In the genomic region with DNA sequence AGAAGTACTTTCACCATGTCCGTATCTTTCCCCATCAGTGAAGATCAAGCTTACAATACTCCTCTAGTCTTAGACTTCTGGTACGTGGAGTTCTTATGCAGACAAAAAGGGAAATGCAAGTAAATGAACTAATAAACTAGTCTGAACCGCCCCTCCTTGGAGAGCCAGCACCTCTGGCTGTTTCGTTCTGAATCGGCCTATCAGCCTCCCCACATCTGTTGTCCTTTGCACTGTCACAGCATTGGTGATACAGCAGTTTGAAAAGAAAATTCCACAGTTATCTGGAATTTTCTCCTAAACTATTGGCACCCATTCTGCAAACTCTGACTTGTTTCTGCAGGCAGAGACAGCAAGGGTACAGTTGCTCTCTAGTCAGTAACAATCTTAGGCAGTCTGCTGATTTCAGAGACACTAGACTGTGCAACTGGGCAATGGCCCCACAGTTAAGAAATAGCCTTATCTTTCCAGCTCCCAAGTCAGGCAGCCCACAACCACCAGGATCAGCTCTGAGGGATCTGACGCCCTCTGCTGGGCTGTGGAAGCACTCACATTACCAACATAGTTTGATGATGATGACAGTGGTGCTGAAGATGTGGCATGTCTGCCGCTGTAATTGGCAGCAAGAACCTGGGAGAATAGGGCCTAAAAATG, we compare ENCODE assay signal across 8 mouse cellular contexts.
DNase-seq lines count a peak whose midpoint lies in the region; ATAC-seq and TF ChIP-seq lines count a peak whose summit lies in the region.

No protein-coding gene starts in this region.

- ATAC-seq in hindbrain, embryonic 13.5 days (ENCODE audit: low FRiP score), result no peak
- no peak for ATAC-seq in embryonic facial prominence, embryonic 11.5 days (replicated peaks; ENCODE audit: insufficient number of reproducible peaks, low FRiP score, low TSS enrichment, low read depth)
- no peak for ATAC-seq in intestine, postnatal 0 days

- WGBS in hindbrain, embryonic 10.5 days, result 77% methylated on average over 7 of the region's 7 CpGs
- WGBS in hindbrain, embryonic 13.5 days, result 80% methylated on average over 7 of the region's 7 CpGs
- WGBS in embryonic facial prominence, embryonic 11.5 days, result 77% methylated on average over 7 of the region's 7 CpGs
- 79% methylated on average over 7 of the region's 7 CpGs for WGBS in intestine, postnatal 0 days

- no peak overlapping the region for H3K4me2 ChIP-seq in hindbrain, embryonic 13.5 days
- no peak overlapping the region for H3K4me2 ChIP-seq in embryonic facial prominence, embryonic 11.5 days (ENCODE audit: low read depth, low read length)
- no peak overlapping the region for H3K4me2 ChIP-seq in intestine, postnatal 0 days (replicated peaks; ENCODE audit: low read depth)

- no peak overlapping the region for H3K9ac ChIP-seq in hindbrain, embryonic 13.5 days
- no peak overlapping the region for H3K9ac ChIP-seq in embryonic facial prominence, embryonic 11.5 days (replicated peaks; ENCODE audit: low read length)
- H3K9ac ChIP-seq in intestine, postnatal 0 days (ENCODE audit: low read depth, low read length), result no peak overlapping the region

- H3K27me3 ChIP-seq in hindbrain, embryonic 10.5 days (ENCODE audit: insufficient read depth, poor library complexity, severe bottlenecking), result no peaks in the 10 kb centered on the region
- no peaks in the 10 kb centered on the region for H3K27me3 ChIP-seq in hindbrain, embryonic 13.5 days
- H3K27me3 ChIP-seq in embryonic facial prominence, embryonic 11.5 days (ENCODE audit: control insufficient read depth, insufficient read depth, low read length), result no peaks in the 10 kb centered on the region
- H3K27me3 ChIP-seq in intestine, postnatal 0 days (replicated peaks; ENCODE audit: control insufficient read depth, insufficient read depth, low read length), result no peaks in the 10 kb centered on the region

- peaks cover 7% of the 10 kb centered on the region; the same call in 1 of the 2 replicates for H3K4me1 ChIP-seq in hindbrain, embryonic 10.5 days (replicated peaks)
- H3K4me1 ChIP-seq in hindbrain, embryonic 13.5 days (replicated peaks), result peaks cover 10% of the 10 kb centered on the region
- H3K4me1 ChIP-seq in embryonic facial prominence, embryonic 11.5 days (ENCODE audit: control insufficient read depth, insufficient read depth, low read length), result no peaks in the 10 kb centered on the region
- H3K4me1 ChIP-seq in intestine, postnatal 0 days (replicated peaks; ENCODE audit: control insufficient read depth, insufficient read depth, low read length), result no peaks in the 10 kb centered on the region

- H3K27ac ChIP-seq in hindbrain, embryonic 10.5 days, result no peak overlapping the region
- no peak overlapping the region for H3K27ac ChIP-seq in hindbrain, embryonic 13.5 days
- no peak overlapping the region for H3K27ac ChIP-seq in embryonic facial prominence, embryonic 11.5 days (replicated peaks; ENCODE audit: low read depth, low read length)
- no peak overlapping the region for H3K27ac ChIP-seq in intestine, postnatal 0 days (ENCODE audit: low read depth, low read length)

- peaks cover 9% of the 10 kb centered on the region; the same call in 1 of the 2 replicates for H3K36me3 ChIP-seq in hindbrain, embryonic 10.5 days
- no peaks in the 10 kb centered on the region for H3K36me3 ChIP-seq in hindbrain, embryonic 13.5 days
- no peaks in the 10 kb centered on the region for H3K36me3 ChIP-seq in embryonic facial prominence, embryonic 11.5 days (replicated peaks; ENCODE audit: control insufficient read depth, insufficient read depth, low read depth, low read length)
- H3K36me3 ChIP-seq in intestine, postnatal 0 days (ENCODE audit: control insufficient read depth, insufficient read depth), result no peaks in the 10 kb centered on the region

- no peaks in the 10 kb centered on the region for H3K9me3 ChIP-seq in hindbrain, embryonic 10.5 days
- H3K9me3 ChIP-seq in hindbrain, embryonic 13.5 days, result no peaks in the 10 kb centered on the region
- no peaks in the 10 kb centered on the region for H3K9me3 ChIP-seq in embryonic facial prominence, embryonic 11.5 days (replicated peaks; ENCODE audit: control insufficient read depth, low read length)
- no peaks in the 10 kb centered on the region for H3K9me3 ChIP-seq in intestine, postnatal 0 days (ENCODE audit: control insufficient read depth)

- peak; percentile 41 for DNase-seq in hindbrain, embryonic 10.5 days (ENCODE audit: low spot score)
- peak; percentile 11 to 12 for DNase-seq in B cell, adult 2 months
- DNase-seq in adrenal gland, adult 2 months, result peak; percentile 46
- DNase-seq in embryonic facial prominence, embryonic 11.5 days (ENCODE audit: low spot score), result peak; percentile 57
- peak; percentile 62 for DNase-seq in lung, postnatal 14 days
- peak; percentile 56 for DNase-seq in thymus, postnatal 25 days

- H3K4me3 ChIP-seq in hindbrain, embryonic 10.5 days, result no peak overlapping the region
- H3K4me3 ChIP-seq in hindbrain, embryonic 13.5 days, result no peak overlapping the region
- H3K4me3 ChIP-seq in embryonic facial prominence, embryonic 11.5 days (ENCODE audit: low read depth, low read length), result no peak overlapping the region
- no peak overlapping the region for H3K4me3 ChIP-seq in intestine, postnatal 0 days (ENCODE audit: low read depth, low read length)

- peak; percentile 84 for TF ChIP-seq CTCF in intestine, postnatal 0 days (IDR thresholded peaks at IDR 0.05; ENCODE audit: low read depth)

Comparison
In these comparisons a context has a peak if more than half of its experiments do, and no peak if none do; other contexts are left out.
1. DNase-seq: peak in every context shown above with its lines; median percentile 62 in lung, postnatal 14 days; 57 in embryonic facial prominence, embryonic 11.5 days; 56 in thymus, postnatal 25 days; 46 in adrenal gland, adult 2 months; 41 in hindbrain, embryonic 10.5 days; 12 in B cell, adult 2 months.